Comparison of ENCODE assay signal across 17 mouse cellular contexts in genomic region chr5:121585699-121586098, GRCm38 (mm10). TPM values are rescaled to one million over a fixed set of nuclear protein-coding genes. Genes with fewer than 3 reads are reported as not detected.
DNase-seq lines count a peak whose midpoint lies in the region; ATAC-seq and TF ChIP-seq lines count a peak whose summit lies in the region.
"Had no signal": no experiment of that assay in that cellular context is flagged by ENCODE, and none has a peak within 500 bp of the region (broad histone marks: within the 10 kb centered on the region; RNA-seq: fewer than 3 reads in every experiment).

No protein-coding gene starts in this region.

- peaks cover 7% of the 10 kb centered on the region for H3K36me3 ChIP-seq in heart, adult 2 months (ENCODE audit: control insufficient read depth, insufficient read depth, low read length)
- H3K36me3 ChIP-seq in heart, embryonic 10.5 days = no peaks in the 10 kb centered on the region
- no peaks in the 10 kb centered on the region for H3K36me3 ChIP-seq in intestine, embryonic 15.5 days
- no peaks in the 10 kb centered on the region for H3K36me3 ChIP-seq in small intestine, adult 2 months (ENCODE audit: control insufficient read depth, insufficient read depth, low read length)
- H3K36me3 ChIP-seq: embryonic facial prominence, embryonic 12.5 days had no signal

- H3K27ac ChIP-seq in heart, adult 2 months = peak overlapping the region; percentile 79
- H3K27ac ChIP-seq in heart, embryonic 10.5 days = no peak overlapping the region
- peak overlapping the region; percentile 67 for H3K27ac ChIP-seq in intestine, embryonic 15.5 days
- peak overlapping the region; percentile 76 for H3K27ac ChIP-seq in small intestine, adult 2 months (ENCODE audit: insufficient read depth, low read depth, low read length)
- H3K27ac ChIP-seq: embryonic facial prominence, embryonic 12.5 days; forebrain, embryonic 13.5 days; hindbrain, embryonic 13.5 days; kidney, embryonic 15.5 days; limb, embryonic 10.5 days had no signal

- H3K4me3 ChIP-seq in heart, adult 2 months = no peak overlapping the region
- H3K4me3 ChIP-seq in heart, embryonic 10.5 days = no peak overlapping the region
- no peak overlapping the region for H3K4me3 ChIP-seq in intestine, embryonic 15.5 days (replicated peaks)
- no peak overlapping the region for H3K4me3 ChIP-seq in small intestine, adult 2 months (ENCODE audit: low read depth, low read length)
- H3K4me3 ChIP-seq: embryonic facial prominence, embryonic 12.5 days; forebrain, embryonic 13.5 days; hindbrain, embryonic 13.5 days; kidney, embryonic 15.5 days; limb, embryonic 10.5 days had no signal

- no peak overlapping the region for H3K9ac ChIP-seq in heart, adult 2 months (ENCODE audit: low read depth, low read length)
- no peak overlapping the region for H3K9ac ChIP-seq in intestine, embryonic 15.5 days
- H3K9ac ChIP-seq: embryonic facial prominence, embryonic 12.5 days; forebrain, embryonic 13.5 days; hindbrain, embryonic 13.5 days; kidney, embryonic 15.5 days had no signal

- H3K4me2 ChIP-seq in intestine, embryonic 15.5 days (replicated peaks) = no peak overlapping the region
- H3K4me2 ChIP-seq: embryonic facial prominence, embryonic 12.5 days; forebrain, embryonic 13.5 days; heart, embryonic 11.5 days; hindbrain, embryonic 13.5 days; kidney, embryonic 15.5 days had no signal

- intact Hi-C loops in heart, adult 2 months (cut with DNase I) = loop anchor here (2.0 kb wide), 1 partner anchor 15 kb away; no protein-coding TSS in a partner anchor

- TF ChIP-seq CTCF in heart, adult 2 months (IDR thresholded peaks at IDR 0.05) = no peak
- TF ChIP-seq CTCF in small intestine, adult 2 months (IDR thresholded peaks at IDR 0.05; ENCODE audit: extremely low read depth, insufficient read length, insufficient replicate concordance, low read depth, low read length) = no peak

- TF ChIP-seq EP300 in heart, adult 2 months (IDR thresholded peaks at IDR 0.05; ENCODE audit: insufficient read depth, low read depth, low read length) = no peak

- H3K27me3 ChIP-seq in heart, adult 2 months (ENCODE audit: control insufficient read depth, insufficient read depth, low read length) = no peaks in the 10 kb centered on the region
- H3K27me3 ChIP-seq in heart, embryonic 10.5 days (ENCODE audit: insufficient read depth, poor library complexity, severe bottlenecking) = no peaks in the 10 kb centered on the region
- no peaks in the 10 kb centered on the region for H3K27me3 ChIP-seq in intestine, embryonic 15.5 days (replicated peaks)
- H3K27me3 ChIP-seq in small intestine, adult 2 months (ENCODE audit: control insufficient read depth, insufficient read depth, low read length) = no peaks in the 10 kb centered on the region
- H3K27me3 ChIP-seq: embryonic facial prominence, embryonic 12.5 days; forebrain, embryonic 13.5 days; hindbrain, embryonic 13.5 days; kidney, embryonic 15.5 days had no signal

- peaks cover 3% of the 10 kb centered on the region; the same call in 1 of the 2 replicates for H3K79me2 ChIP-seq in heart, adult 2 months (replicated peaks; ENCODE audit: control insufficient read depth, insufficient read depth, low read length)

- TF ChIP-seq POLR2A in heart, adult 2 months (IDR thresholded peaks at IDR 0.05; ENCODE audit: insufficient read depth, low read depth, low read length) = no peak
- TF ChIP-seq POLR2A in small intestine, adult 2 months (IDR thresholded peaks at IDR 0.05; ENCODE audit: low read depth, low read length) = no peak

- no peaks in the 10 kb centered on the region for H3K9me3 ChIP-seq in heart, embryonic 10.5 days
- no peaks in the 10 kb centered on the region for H3K9me3 ChIP-seq in intestine, embryonic 15.5 days
- H3K9me3 ChIP-seq: embryonic facial prominence, embryonic 12.5 days; forebrain, embryonic 13.5 days; hindbrain, embryonic 13.5 days; kidney, embryonic 15.5 days; limb, embryonic 10.5 days had no signal

- no peak for DNase-seq in heart, adult 2 months
- no peak for DNase-seq in heart, embryonic 10.5 days (ENCODE audit: low spot score)
- DNase-seq in right cerebral cortex, postnatal 25 days = peak; percentile 12
- no peak for DNase-seq in right cerebral cortex, postnatal 14 days
- DNase-seq: cerebellum, postnatal 14 days had no signal

- no peak for ATAC-seq in intestine, embryonic 15.5 days
- no peak for ATAC-seq in megakaryocyte-erythroid progenitor cell, adult 5-6 weeks (replicated peaks; ENCODE audit: low FRiP score, low TSS enrichment, poor library complexity, severe bottlenecking)
- ATAC-seq in megakaryocyte progenitor cell, adult 5-6 weeks (replicated peaks; ENCODE audit: poor library complexity) = no peak
- ATAC-seq: forebrain, embryonic 13.5 days had no signal

- peaks cover 26% of the 10 kb centered on the region for H3K4me1 ChIP-seq in heart, adult 2 months (ENCODE audit: control insufficient read depth, insufficient read depth, low read length)
- peaks cover 16% of the 10 kb centered on the region for H3K4me1 ChIP-seq in heart, embryonic 10.5 days
- peaks cover 14% of the 10 kb centered on the region for H3K4me1 ChIP-seq in intestine, embryonic 15.5 days (replicated peaks)
- H3K4me1 ChIP-seq in small intestine, adult 2 months (ENCODE audit: control insufficient read depth, insufficient read depth, insufficient read length, low read length) = peaks cover 14% of the 10 kb centered on the region; the same call in 1 of the 2 replicates
- H3K4me1 ChIP-seq: forebrain, embryonic 13.5 days had no signal

- 60% methylated on average over 5 of the region's 5 CpGs for WGBS in heart, adult 2 months
- 79% methylated on average over 5 of the region's 5 CpGs for WGBS in heart, embryonic 10.5 days
- 91% methylated on average over 5 of the region's 5 CpGs for WGBS in intestine, embryonic 15.5 days
- 90% methylated on average over 5 of the region's 5 CpGs for WGBS in small intestine, adult 2 months

RNA-seq across cellular contexts. Expression of gene Aldh2, which starts 7.9 kb away (rescaled TPM):
- 100 to 1,000 TPM; 339 to 371 TPM for total RNA-seq in heart, adult 2 months (2021)
- 433 and 501 TPM in 2 replicates for polyA plus RNA-seq in heart, adult 2 months (2012; rRNA removed)
- 59.9 and 90.3 TPM in 2 replicates for polyA plus RNA-seq in heart, embryonic 10.5 days (2016; fragmentation: Nextera tagmentation; extraction: Ambion mirVana)
- 189 and 193 TPM in 2 replicates for polyA plus RNA-seq in intestine, embryonic 15.5 days (2015; fragmentation: Nextera tagmentation; extraction: Ambion mirVana)
- polyA plus RNA-seq in small intestine, adult 2 months (2012; rRNA removed) = 308 and 324 TPM in 2 replicates
- 98.2 and 116 TPM in 2 replicates for total RNA-seq in megakaryocyte-erythroid progenitor cell, adult 5-6 weeks (2014; fragmentation: Nextera tagmentation)
- total RNA-seq in megakaryocyte-erythroid progenitor cell, adult 5-6 weeks (2017) = 189 and 268 TPM in 2 replicates
- total RNA-seq in megakaryocyte progenitor cell, adult 5-6 weeks (2015) = 96.3 and 108 TPM in 2 replicates
- 388 and 445 TPM in 2 replicates for total RNA-seq in megakaryocyte progenitor cell, adult 5-6 weeks (2017)

RNA-seq across cellular contexts. Expression of gene Acad12, which starts 33.0 kb away (rescaled TPM):
- 10 to 100 TPM; 68.2 to 80.2 TPM for total RNA-seq in heart, adult 2 months (2021)
- polyA plus RNA-seq in heart, adult 2 months (2012; rRNA removed) = 85.7 and 125 TPM in 2 replicates
- 4.7 and 6.1 TPM in 2 replicates for polyA plus RNA-seq in heart, embryonic 10.5 days (2016; fragmentation: Nextera tagmentation; extraction: Ambion mirVana)
- 2.9 and 3.1 TPM in 2 replicates for polyA plus RNA-seq in intestine, embryonic 15.5 days (2015; fragmentation: Nextera tagmentation; extraction: Ambion mirVana)
- polyA plus RNA-seq in small intestine, adult 2 months (2012; rRNA removed) = 4.4 and 6.7 TPM in 2 replicates
- 1.8 and 2.4 TPM in 2 replicates for total RNA-seq in megakaryocyte-erythroid progenitor cell, adult 5-6 weeks (2014; fragmentation: Nextera tagmentation)
- 0.38 and 2.6 TPM in 2 replicates for total RNA-seq in megakaryocyte-erythroid progenitor cell, adult 5-6 weeks (2017)
- 4.1 and 4.5 TPM in 2 replicates for total RNA-seq in megakaryocyte progenitor cell, adult 5-6 weeks (2015)
- 1.5 and 4.2 TPM in 2 replicates for total RNA-seq in megakaryocyte progenitor cell, adult 5-6 weeks (2017)

RNA-seq across cellular contexts. Expression of gene Mapkapk5, which starts 40.0 kb away (rescaled TPM):
- 10 to 100 TPM; 79.8 to 84.2 TPM for total RNA-seq in heart, adult 2 months (2021)
- polyA plus RNA-seq in heart, adult 2 months (2012; rRNA removed) = 33.0 and 67.7 TPM in 2 replicates
- polyA plus RNA-seq in heart, embryonic 10.5 days (2016; fragmentation: Nextera tagmentation; extraction: Ambion mirVana) = 36.0 and 38.5 TPM in 2 replicates
- polyA plus RNA-seq in intestine, embryonic 15.5 days (2015; fragmentation: Nextera tagmentation; extraction: Ambion mirVana) = 45.5 and 50.7 TPM in 2 replicates
- 20.4 and 36.5 TPM in 2 replicates for polyA plus RNA-seq in small intestine, adult 2 months (2012; rRNA removed)
- 135 and 143 TPM in 2 replicates for total RNA-seq in megakaryocyte-erythroid progenitor cell, adult 5-6 weeks (2014; fragmentation: Nextera tagmentation)
- 120 and 186 TPM in 2 replicates for total RNA-seq in megakaryocyte-erythroid progenitor cell, adult 5-6 weeks (2017)
- 102 TPM in 2 replicates for total RNA-seq in megakaryocyte progenitor cell, adult 5-6 weeks (2015)
- 115 and 127 TPM in 2 replicates for total RNA-seq in megakaryocyte progenitor cell, adult 5-6 weeks (2017)

RNA-seq across cellular contexts. Expression of gene Adam1a, which starts 40.4 kb away (rescaled TPM):
- 1 to 10 TPM; 1.0 to 2.5 TPM for total RNA-seq in heart, adult 2 months (2021)
- 3.4 and 3.9 TPM in 2 replicates for polyA plus RNA-seq in heart, adult 2 months (2012; rRNA removed)
- 0.78 and 1.4 TPM in 2 replicates for polyA plus RNA-seq in heart, embryonic 10.5 days (2016; fragmentation: Nextera tagmentation; extraction: Ambion mirVana)
- polyA plus RNA-seq in intestine, embryonic 15.5 days (2015; fragmentation: Nextera tagmentation; extraction: Ambion mirVana) = 0.77 and 1.2 TPM in 2 replicates
- 1.9 and 3.7 TPM in 2 replicates for polyA plus RNA-seq in small intestine, adult 2 months (2012; rRNA removed)
- total RNA-seq in megakaryocyte-erythroid progenitor cell, adult 5-6 weeks (2014; fragmentation: Nextera tagmentation) = 1.4 and 3.0 TPM in 2 replicates
- total RNA-seq in megakaryocyte-erythroid progenitor cell, adult 5-6 weeks (2017) = 2.9 and 5.0 TPM in 2 replicates
- total RNA-seq in megakaryocyte progenitor cell, adult 5-6 weeks (2015) = 1.5 and 2.0 TPM in 2 replicates
- 1.2 and 2.3 TPM in 2 replicates for total RNA-seq in megakaryocyte progenitor cell, adult 5-6 weeks (2017)

RNA-seq across cellular contexts. Expression of gene Gm42878, which starts 40.4 kb away (rescaled TPM):
- total RNA-seq in heart, adult 2 months (2021) = under 1 TPM in 1 of 2 experiments, not detected in 1; 0.63 TPM
- 0.16 and 0.79 TPM in 2 replicates for polyA plus RNA-seq in heart, adult 2 months (2012; rRNA removed)
- polyA plus RNA-seq in heart, embryonic 10.5 days (2016; fragmentation: Nextera tagmentation; extraction: Ambion mirVana) = not detected in 2 replicates
- not detected in 2 replicates for polyA plus RNA-seq in intestine, embryonic 15.5 days (2015; fragmentation: Nextera tagmentation; extraction: Ambion mirVana)
- not detected in 2 replicates for polyA plus RNA-seq in small intestine, adult 2 months (2012; rRNA removed)
- total RNA-seq in megakaryocyte-erythroid progenitor cell, adult 5-6 weeks (2014; fragmentation: Nextera tagmentation) = not detected in 2 replicates
- total RNA-seq in megakaryocyte-erythroid progenitor cell, adult 5-6 weeks (2017) = not detected in 2 replicates
- not detected in 2 replicates for total RNA-seq in megakaryocyte progenitor cell, adult 5-6 weeks (2015)
- total RNA-seq in megakaryocyte progenitor cell, adult 5-6 weeks (2017) = 0.08 TPM in 1 of 2 replicates, not detected in the other
- total RNA-seq: layer of hippocampus, postnatal 14 days had no signal
- polyA plus RNA-seq: forebrain, embryonic 13.5 days; heart, embryonic 11.5 days; hindbrain, embryonic 13.5 days; kidney, embryonic 15.5 days; limb, embryonic 10.5 days; thymus, postnatal 0 days had no signal

Comparison
In these comparisons a context has a peak if more than half of its experiments do, and no peak if none do; other contexts are left out.
1. RNA of gene Acad12, which starts 33.0 kb away (polyA plus RNA-seq): 85.7 to 125 TPM in heart, adult 2 months; 4.4 to 6.7 TPM in small intestine, adult 2 months, 4.7 to 6.1 TPM in heart, embryonic 10.5 days and 2.9 to 3.1 TPM in intestine, embryonic 15.5 days; every median in the first group is over 10 times any median in the second.